Mouse (Mus musculus): ENCODE data around the gene Megf11.

Megf11 gene

GRCm38 (mm10) chr9:64393914-64394596 is 8.6 kb downstream of the Megf11 start:
- peak; percentile 51 for DNase-seq (ENCODE audit: low spot score)

- DNase-seq (ENCODE audit: low spot score), result no peak
Measured at GRCm38 (mm10) chr9:64395238-64395920, 10.0 kb downstream of the Megf11 start.

DNA sequence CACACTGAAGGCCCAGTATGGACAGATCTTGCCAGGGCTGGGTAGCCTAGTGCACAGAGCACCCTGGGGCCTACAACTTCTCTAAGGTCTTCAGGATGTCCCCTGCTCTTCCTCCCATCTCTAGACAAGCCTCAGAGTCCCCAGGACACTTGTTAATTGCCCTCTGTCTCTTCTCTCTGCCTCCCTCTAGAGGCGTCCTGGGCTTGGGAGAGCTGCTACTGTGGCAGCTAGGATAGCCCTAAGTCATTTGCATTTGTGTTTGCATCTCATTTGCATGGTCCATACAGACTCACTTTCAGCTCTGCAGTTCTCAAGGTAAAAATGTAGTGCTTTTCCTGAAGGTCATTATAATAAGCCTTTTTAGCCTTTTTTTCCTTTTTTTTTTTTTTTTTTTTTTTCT is 11.7 kb downstream of the Megf11 start:
- no peak for DNase-seq (ENCODE audit: low spot score)

- DNase-seq (ENCODE audit: low spot score), result no peak
Measured at GRCm38 (mm10) chr9:64399121-64399520, 13.7 kb downstream of the Megf11 start.

- DNase-seq (ENCODE audit: low spot score), result no peak
Measured at GRCm38 (mm10) chr9:64402141-64402540, 16.7 kb downstream of the Megf11 start.

- DNase-seq (ENCODE audit: low spot score), result no peak
Measured at GRCm38 (mm10) chr9:64406841-64407240, 21.4 kb downstream of the Megf11 start.

GRCm38 (mm10) chr9:64407390-64407970 is 22.1 kb downstream of the Megf11 start:
- DNase-seq (ENCODE audit: low spot score), result no peak

- no peak for DNase-seq (ENCODE audit: low spot score)
Measured at GRCm38 (mm10) chr9:64408821-64409220, 23.4 kb downstream of the Megf11 start.

GRCm38 (mm10) chr9:64420471-64420870 is 35.0 kb downstream of the Megf11 start:
- no peak for DNase-seq (ENCODE audit: low spot score)

DNA sequence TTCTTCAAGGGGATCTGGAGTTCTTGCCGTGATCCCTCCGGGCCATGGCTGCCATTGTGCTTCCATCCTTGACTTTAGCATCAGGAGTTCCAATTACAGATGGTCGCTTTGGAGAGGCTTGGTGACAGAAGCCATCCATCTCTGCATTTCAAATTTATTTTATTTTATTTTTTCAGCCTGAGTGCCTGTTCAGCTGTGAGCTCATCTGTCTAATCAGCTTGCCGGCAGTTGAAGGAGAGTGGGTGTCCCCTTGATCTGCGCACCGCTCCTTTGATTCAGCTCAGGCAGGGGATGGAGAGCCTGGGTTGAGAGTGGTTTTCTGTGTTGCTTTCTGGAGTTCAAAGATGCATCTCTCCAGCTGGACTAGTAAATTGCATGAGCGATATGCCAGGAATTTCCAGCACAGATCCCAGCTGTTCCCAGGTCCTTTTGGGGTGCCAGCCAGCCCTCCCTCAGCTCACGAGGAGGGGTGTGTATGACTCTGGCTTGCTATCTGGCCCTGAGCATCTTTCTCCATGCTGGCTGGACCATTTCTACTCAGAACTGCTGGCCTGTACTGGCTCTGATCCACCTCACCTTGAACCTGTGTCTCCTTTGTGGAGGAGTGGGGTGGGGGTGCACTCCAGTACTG is 36.7 kb downstream of the Megf11 start:
- DNase-seq (ENCODE audit: low spot score), result no peak

DNA sequence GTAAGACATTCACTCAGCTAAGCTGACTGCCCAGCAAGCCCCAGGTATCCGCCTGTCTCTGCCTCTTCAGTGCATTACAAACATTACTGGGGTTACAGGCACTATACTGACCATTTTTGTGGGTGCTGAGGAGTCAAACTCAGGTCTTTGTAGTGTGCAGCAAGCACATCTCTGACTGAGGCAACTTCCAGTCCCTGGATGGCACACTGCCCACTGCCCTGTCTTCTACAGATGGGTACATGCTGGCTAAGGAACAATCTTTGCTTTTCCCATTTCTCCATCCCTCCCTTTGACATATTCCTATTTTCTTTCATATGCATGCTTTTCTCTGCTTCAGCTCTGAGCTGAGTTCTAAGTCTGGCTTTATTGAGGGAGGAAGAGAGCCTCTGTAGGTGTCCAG is 38.5 kb downstream of the Megf11 start:
- no peak for DNase-seq (ENCODE audit: low spot score)

DNA sequence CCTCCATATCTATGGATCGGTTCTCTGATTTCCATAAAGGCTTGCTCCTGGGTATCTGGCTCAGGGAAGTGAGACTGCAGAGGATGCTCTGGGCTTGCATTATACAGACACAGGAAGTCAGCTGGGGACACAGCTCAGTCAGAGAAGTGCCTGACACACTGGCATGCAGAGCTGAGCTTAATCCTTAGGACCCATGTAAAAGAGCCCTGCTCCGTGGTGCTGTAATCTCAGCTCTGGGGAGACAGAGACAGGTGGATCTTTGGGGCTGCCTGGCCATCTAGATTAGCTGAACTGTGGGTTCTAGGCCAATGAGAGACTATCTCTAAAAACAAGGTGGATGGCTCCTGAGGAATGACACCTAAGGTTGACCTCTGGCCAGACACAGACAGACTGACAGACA is 50.7 kb downstream of the Megf11 start:
- DNase-seq (ENCODE audit: low spot score), result no peak

DNA sequence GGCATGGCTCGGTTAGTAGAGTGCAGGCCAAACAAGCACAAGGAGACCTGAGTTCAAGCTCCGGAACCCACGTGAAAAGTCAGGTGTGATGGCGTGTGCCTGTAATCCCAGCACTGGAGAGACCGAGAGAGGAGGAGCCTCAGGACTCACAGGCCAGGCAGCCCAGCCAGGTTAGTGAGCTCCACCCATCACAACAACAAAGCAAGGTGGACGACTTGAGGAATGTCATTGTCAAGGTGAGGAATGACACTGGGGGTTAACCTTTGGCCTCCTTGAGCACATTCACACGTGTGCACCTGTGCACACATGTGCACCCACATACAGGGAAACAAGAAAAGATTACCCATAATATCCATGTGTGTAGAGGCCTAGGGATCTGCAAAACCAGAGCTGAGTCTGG is 54.7 kb downstream of the Megf11 start:
- no peak for DNase-seq (ENCODE audit: low spot score)

DNA sequence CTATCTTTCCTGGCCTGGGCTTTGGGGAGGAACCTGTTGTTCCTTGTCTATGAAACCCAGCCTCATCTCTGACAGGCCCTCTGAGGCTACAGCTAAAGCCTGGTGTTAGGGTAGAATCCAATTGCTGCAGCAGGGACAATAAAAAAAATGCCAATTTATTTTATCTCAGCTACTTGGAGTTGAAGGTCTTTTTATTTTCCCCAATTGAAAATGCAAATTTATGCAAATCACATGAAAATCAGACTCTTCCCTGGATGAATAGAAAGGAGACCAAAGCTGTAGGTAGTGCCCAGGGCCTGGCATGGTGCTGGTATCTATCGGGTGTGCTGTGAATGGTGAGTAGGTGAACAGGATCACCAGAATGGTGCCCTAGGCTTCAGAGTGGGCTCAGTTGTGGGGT is 60.6 kb downstream of the Megf11 start:
- no peak for DNase-seq (ENCODE audit: low spot score)

- no peak for DNase-seq (ENCODE audit: low spot score)
Measured at GRCm38 (mm10) chr9:64447070-64447469, 61.6 kb downstream of the Megf11 start.

DNA sequence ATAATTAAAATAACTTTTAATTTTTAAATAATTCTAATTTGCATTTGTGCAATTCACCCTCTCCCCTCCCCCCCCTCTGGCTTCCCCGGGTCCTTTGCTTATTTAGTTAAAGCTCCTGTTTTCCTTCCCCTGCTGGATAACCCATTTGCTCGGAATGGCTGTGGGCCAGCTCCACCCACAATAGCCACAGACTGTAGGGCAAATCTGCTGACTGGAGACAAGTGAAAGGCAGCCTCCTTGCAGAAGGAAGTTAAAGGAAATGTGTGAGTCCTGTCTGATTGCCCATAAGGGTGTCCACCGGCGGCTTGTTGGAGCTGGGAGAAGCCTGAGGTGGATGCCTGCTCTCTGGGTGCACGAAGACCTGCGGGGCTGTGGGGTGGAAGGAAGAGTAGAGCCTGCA is 62.1 kb downstream of the Megf11 start:
- peak; percentile 20 for DNase-seq (ENCODE audit: low spot score)

GRCm38 (mm10) chr9:64452769-64453168 is 67.3 kb downstream of the Megf11 start:
- no peak for DNase-seq (ENCODE audit: low spot score)

DNA sequence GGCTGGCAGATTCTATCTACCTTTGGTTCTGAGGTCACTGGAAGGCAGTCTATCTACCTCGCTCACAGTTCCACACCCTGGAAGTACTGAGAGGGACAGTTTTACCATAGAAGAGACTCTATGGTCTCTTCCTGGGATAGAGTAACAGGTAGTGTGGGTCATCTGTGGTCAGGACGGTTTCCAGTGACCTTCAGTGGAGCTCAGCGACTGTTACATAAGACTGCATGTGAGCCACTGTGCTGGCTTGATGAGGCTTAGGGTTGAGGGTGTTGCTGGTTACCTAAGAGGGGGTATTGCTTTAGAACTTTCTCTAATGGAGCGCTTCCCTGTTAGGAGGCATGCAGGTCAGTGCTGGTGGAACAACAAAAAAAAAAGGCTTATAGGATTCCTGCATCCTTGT is 68.8 kb downstream of the Megf11 start:
- no peak for DNase-seq (ENCODE audit: low spot score)

GRCm38 (mm10) chr9:64455910-64456309 is 70.5 kb downstream of the Megf11 start:
- DNase-seq (ENCODE audit: low spot score), result no peak

GRCm38 (mm10) chr9:64457596-64457995 is 72.2 kb downstream of the Megf11 start:
- DNase-seq (ENCODE audit: low spot score), result no peak

GRCm38 (mm10) chr9:64461568-64462308 is 76.3 kb downstream of the Megf11 start:
- DNase-seq (ENCODE audit: low spot score), result no peak

DNA sequence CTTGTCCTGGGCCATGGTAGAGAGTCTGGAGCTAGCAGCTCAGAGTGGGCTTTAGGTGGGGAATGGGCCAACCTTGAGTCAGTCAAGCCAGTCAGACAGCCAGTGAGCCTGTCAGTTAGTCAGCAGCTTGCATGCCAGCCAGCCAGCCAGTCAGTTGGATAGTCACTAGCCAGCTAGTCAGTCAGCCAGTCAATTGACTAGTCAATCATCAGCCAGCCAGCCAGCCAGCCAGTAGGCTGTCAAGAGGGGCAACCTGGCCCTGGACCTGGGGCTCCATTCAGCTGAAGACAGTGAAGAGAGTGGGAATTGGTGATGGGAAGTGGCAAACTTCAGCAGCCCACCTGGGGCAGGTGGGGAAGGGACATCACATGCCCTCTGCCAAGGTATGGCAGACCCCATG is 77.4 kb downstream of the Megf11 start:
- no peak for DNase-seq (ENCODE audit: low spot score)

All from ovary, adult 18-20 months (tissue).